Mouse (Mus musculus) liver, postnatal 0 days (tissue): ENCODE measurements at regions not wholly inside any gene's neighbourhood (a gene's known extent, or its start where the extent isn't known, plus 50 kb on each side); places are given as distances from the start of the nearest gene placed in this dataset.

Experiments used
- ATAC-seq: fragments of 200-750 bp; cut with Nextera tagmentation; 2 replicates; pipeline ENCODE4 v1.8.0; 2017; ENCODE audit warnings: mild to moderate bottlenecking, moderate library complexity
- DNase-seq: peaks from one replicate; pipeline ENCODE4 v3.0.0-alpha.2; 2016
- H3K27ac ChIP-seq: fragments of 300-500 bp; sonication (generic); 2 replicates; pipeline ENCODE4 v1.5.1; 2014; ENCODE audit warnings: antibody characterized with exemption, moderate library complexity, mild to moderate bottlenecking, low read depth
- H3K27me3 ChIP-seq: fragments of 300-500 bp; sonication (generic); 2 replicates; pipeline ENCODE4 v1.6.1; 2014; ENCODE audit warnings: low read length, control low read depth, mixed read lengths; ENCODE audit not compliant: insufficient read depth
- H3K36me3 ChIP-seq: fragments of 300-500 bp; sonication (generic); replicated peaks from 2 replicates; pipeline ENCODE4 v1.6.1; 2014; ENCODE audit warnings: mild to moderate bottlenecking, control low read depth, low read length, moderate library complexity, mixed read lengths; ENCODE audit not compliant: insufficient read depth
- H3K4me1 ChIP-seq: fragments of 300-500 bp; sonication (generic); 2 replicates; pipeline ENCODE4 v1.6.1; 2014; ENCODE audit warnings: antibody characterized with exemption, mild to moderate bottlenecking, control low read depth; ENCODE audit not compliant: insufficient read depth
- H3K4me2 ChIP-seq: fragments of 300-500 bp; sonication (generic); 2 replicates; pipeline ENCODE4 v1.6.1; 2014; ENCODE audit warnings: low read depth, mild to moderate bottlenecking, low read length, moderate library complexity, mixed read lengths
- H3K4me3 ChIP-seq: fragments of 300-500 bp; sonication (generic); 2 replicates; pipeline ENCODE4 v1.5.1; 2014; ENCODE audit warnings: low read depth, low read length
- H3K9ac ChIP-seq: fragments of 300-500 bp; sonication (generic); replicated peaks from 2 replicates; pipeline ENCODE4 v1.6.1; 2014; ENCODE audit warnings: mild to moderate bottlenecking, moderate library complexity
- H3K9me3 ChIP-seq: fragments of 300-500 bp; sonication (generic); 2 replicates; pipeline ENCODE4 v1.6.1; 2016; ENCODE audit warnings: mild to moderate bottlenecking, control low read depth, low read length, mixed read lengths
- CTCF ChIP-seq: sonication (generic); IDR thresholded peaks from 2 replicates; pipeline ENCODE4 v1.5.1; 2016; ENCODE audit warnings: antibody characterized with exemption, low read depth
- EP300 ChIP-seq: IDR thresholded peaks from 2 replicates; pipeline ENCODE4 v1.6.1; 2016; ENCODE audit warnings: antibody characterized with exemption, low read depth, mild to moderate bottlenecking
- WGBS: fragments of 180-500 bp; shearing (Covaris S2); extraction: QIAGEN DNeasy Blood & Tissue Kit; methylation state at CpG from one replicate; pipeline ENCODE4 v1.1.7; 2014; ENCODE audit not compliant: insufficient replicate concordance; 5-methylcytosine and 5-hydroxymethylcytosine counted together

DNA sequence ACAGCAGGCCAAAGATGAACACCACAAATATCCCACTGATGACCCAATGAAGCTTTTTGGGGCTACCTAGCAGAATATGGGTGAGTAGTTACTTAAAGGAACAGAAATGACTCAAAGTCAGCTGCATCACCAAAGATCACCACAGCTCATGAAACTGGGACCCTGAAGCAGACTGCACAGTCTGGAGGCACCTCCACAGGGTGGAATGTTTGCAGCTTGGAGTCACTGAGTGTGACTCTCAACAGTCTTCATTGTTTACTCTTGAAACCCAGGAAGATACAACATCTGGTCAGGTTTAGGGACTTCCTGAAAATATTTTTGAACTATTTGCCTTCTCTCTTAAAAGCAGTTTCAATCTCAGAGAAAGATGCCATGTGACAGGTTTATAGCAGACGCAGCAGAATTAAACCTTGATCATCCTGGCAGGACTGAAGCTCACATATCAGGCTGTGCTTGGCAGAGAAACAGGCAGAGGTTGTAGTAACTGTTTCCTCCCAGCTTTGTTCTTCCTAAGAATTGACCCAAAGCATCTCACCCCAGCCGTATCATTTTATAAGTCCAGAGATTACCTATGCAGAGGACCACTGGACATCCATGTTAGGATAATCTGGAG lies 944.1 kb upstream of the Adgrl4 start:
- H3K9me3 ChIP-seq, result no peaks in the 10 kb centered on the region
- DNase-seq, result no peak
- H3K27ac ChIP-seq, result no peak overlapping the region
- no peak for TF ChIP-seq EP300
- TF ChIP-seq CTCF, result no peak
- no peaks in the 10 kb centered on the region for H3K4me1 ChIP-seq
- no peaks in the 10 kb centered on the region for H3K36me3 ChIP-seq
- 71% methylated on average over 2 of the region's 2 CpGs for WGBS
- H3K27me3 ChIP-seq, result no peaks in the 10 kb centered on the region
- no peak overlapping the region for H3K4me2 ChIP-seq
- no peak overlapping the region for H3K9ac ChIP-seq
- H3K4me3 ChIP-seq, result no peak overlapping the region
- no peak for ATAC-seq

DNA sequence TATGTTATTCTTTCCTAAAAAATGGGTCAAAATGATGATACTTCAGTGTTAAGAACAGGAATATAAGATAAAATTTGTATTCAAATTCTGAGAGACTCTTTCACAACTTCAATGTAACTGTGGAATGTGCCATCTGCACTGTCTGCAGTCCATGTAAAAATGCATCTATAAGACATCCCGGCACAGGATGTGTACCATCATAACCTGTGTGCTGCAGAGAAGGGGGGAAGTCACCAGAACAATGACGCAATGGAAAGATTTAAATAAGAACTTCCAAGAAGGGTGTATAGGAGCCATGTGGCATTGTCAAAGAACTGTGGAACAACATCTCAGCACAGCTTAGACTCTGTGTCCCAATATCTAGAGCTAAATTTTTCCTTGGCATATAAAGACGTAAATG lies 906.7 kb upstream of the Adgrl4 start:
- H3K27me3 ChIP-seq, result no peaks in the 10 kb centered on the region
- no peak for DNase-seq
- TF ChIP-seq CTCF (no peak), EP300 (no peak)
- H3K4me2 ChIP-seq, result no peak overlapping the region
- no peak overlapping the region for H3K4me3 ChIP-seq
- H3K9me3 ChIP-seq, result no peaks in the 10 kb centered on the region
- no peak overlapping the region for H3K9ac ChIP-seq
- ATAC-seq, result no peak
- WGBS, result 77% methylated on average over 3 of the region's 3 CpGs
- H3K36me3 ChIP-seq, result no peaks in the 10 kb centered on the region
- H3K27ac ChIP-seq, result no peak overlapping the region
- H3K4me1 ChIP-seq, result no peaks in the 10 kb centered on the region

DNA sequence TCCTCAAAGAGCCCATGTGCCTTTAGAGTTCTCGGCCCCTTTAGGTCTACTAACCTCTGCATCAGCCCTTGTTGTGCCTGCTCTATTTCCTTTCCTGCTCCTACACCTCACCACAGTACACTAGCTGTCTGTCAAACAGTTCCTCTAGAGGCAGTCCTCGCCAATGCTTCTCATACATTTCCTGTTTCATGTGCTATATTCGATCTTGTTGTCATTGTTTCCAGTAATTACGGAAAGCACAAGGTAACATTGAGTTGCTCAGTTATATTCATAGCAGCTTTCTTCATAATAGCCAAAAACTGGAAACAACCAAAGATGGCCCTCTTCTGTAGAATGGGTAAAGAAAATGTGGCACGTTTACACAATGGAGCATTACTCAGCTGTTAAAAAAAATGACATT lies 894.6 kb upstream of the Adgrl4 start:
- Histone ChIP-seq H3K27ac (no peak overlapping the region), H3K4me1 (no peaks in the 10 kb centered on the region), H3K9me3 (no peaks in the 10 kb centered on the region), H3K36me3 (no peaks in the 10 kb centered on the region), H3K9ac (no peak overlapping the region), H3K27me3 (no peaks in the 10 kb centered on the region), H3K4me2 (no peak overlapping the region), H3K4me3 (no peak overlapping the region)
- WGBS, result 59% methylated on average over 5 of the region's 5 CpGs
- no peak for TF ChIP-seq CTCF
- TF ChIP-seq EP300, result no peak
- DNase-seq (no peak), ATAC-seq (no peak)

DNA sequence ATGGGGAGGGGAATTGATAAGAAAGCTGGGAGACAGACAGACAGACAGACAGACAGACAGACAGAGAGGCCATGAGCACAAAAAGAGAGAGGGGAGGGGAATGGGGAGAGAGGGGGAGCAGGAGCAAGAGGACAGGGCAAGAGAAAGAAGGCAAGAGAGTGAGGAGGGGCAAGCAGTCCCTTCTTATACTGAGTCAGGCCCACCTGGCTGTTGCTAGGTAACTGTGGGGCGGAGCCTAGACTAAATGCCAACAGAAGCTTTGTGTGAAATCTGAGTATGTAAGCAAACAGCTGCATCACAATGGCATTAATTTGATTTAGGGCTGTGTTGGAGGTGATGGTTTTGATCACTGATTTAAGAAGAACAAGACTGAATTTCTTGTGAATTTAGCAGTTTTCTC lies 849.2 kb upstream of the Adgrl4 start:
- DNase-seq (no peak), ATAC-seq (no peak)
- Histone ChIP-seq H3K4me3 (no peak overlapping the region), H3K27ac (no peak overlapping the region), H3K9me3 (no peaks in the 10 kb centered on the region), H3K4me2 (no peak overlapping the region), H3K36me3 (no peaks in the 10 kb centered on the region), H3K4me1 (no peaks in the 10 kb centered on the region), H3K27me3 (no peaks in the 10 kb centered on the region), H3K9ac (no peak overlapping the region)
- no peak for TF ChIP-seq EP300
- 58% methylated on average over 1 of the region's 1 CpGs for WGBS

DNA sequence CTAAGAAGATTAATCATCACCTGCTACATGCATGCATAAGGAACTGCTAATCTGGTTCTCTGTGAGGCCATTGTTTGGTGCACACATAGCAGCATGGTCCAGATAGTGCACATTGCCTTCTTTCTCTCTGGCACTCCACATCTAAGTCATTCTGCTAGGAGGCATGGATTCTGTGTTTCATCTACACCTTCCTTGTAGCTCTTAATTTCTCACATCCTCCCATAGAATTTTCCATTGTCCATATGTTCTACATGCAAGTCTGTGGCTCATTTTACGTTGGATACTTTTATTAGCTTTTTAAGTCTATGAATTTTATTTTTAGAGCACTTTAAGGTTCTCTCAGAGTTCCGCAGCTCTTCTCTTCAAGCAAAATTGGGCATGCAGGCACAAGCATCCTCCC lies 846.7 kb upstream of the Adgrl4 start:
- Histone ChIP-seq H3K4me3 (no peak overlapping the region), H3K27me3 (no peaks in the 10 kb centered on the region), H3K27ac (no peak overlapping the region), H3K9me3 (no peaks in the 10 kb centered on the region), H3K4me2 (no peak overlapping the region), H3K36me3 (no peaks in the 10 kb centered on the region), H3K4me1 (no peaks in the 10 kb centered on the region), H3K9ac (no peak overlapping the region)
- no peak for DNase-seq
- no peak for ATAC-seq
- TF ChIP-seq CTCF (no peak), EP300 (no peak)
- WGBS, result 71% methylated on average over 2 of the region's 2 CpGs

DNA sequence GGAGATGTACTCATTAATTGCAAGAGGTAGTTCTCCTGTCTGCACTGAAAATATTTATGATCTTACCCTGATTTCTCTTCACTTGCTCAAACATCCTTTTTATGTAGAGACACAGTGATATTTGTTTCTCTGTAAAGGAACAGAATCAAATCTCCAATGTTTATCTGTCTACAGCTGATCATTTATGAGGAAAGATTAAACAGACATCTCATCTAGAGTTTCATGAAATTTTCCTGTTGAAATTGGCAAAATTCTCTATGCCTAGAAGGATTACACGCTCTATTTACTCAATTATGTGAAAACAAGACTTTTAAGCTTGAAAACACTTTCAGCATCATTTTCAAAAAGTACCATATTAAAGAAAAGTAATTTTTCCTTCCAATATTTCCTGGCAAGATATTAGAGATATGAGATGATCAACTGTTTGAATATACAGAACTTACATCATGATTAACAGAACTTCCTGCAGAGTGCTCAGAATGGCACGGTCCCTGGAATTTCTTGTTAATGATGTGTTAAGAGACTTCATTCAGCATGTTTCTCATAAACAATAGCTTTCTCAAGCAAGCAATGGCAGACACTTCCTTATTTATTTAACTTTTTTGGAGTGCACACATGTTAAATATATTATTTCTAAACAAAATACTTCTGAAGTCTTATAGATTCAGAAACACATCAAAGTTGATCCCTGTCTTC lies 834.1 kb upstream of the Adgrl4 start:
- no peak for TF ChIP-seq CTCF
- TF ChIP-seq EP300, result no peak
- Histone ChIP-seq H3K9ac (no peak overlapping the region), H3K9me3 (no peaks in the 10 kb centered on the region), H3K4me2 (no peak overlapping the region), H3K27ac (no peak overlapping the region), H3K27me3 (no peaks in the 10 kb centered on the region), H3K4me1 (no peaks in the 10 kb centered on the region), H3K36me3 (no peaks in the 10 kb centered on the region), H3K4me3 (no peak overlapping the region)
- 66% methylated on average over 2 of the region's 2 CpGs for WGBS
- no peak for ATAC-seq
- no peak for DNase-seq
